Mouse (Mus musculus) urinary bladder, adult 18-20 months (tissue): Measurements from ENCODE around the gene Gm4177.
"Not testable (repeated sequence)": the region's sequence is repeated elsewhere in the genome, so short reads cannot be mapped to it uniquely, and the experiment has no call there.

Experiments used
- DNase-seq, 2 experiments: peaks; one replicate each; pipeline ENCODE4 v3.0.0; 2022; ENCODE audit warnings: low spot score in 2 of 2, mixed read lengths in 2 of 2

The Gm4177 gene

GRCm38 (mm10) chr7:21796628-21797027 is at the start of gene Gm4177:
TSS of gene Gm4177 (minus strand) at chr7:21796728.
- not testable (repeated sequence) for DNase-seq

- DNase-seq = not testable (repeated sequence)
Observed at GRCm38 (mm10) chr7:21844167-21844566, 47.6 kb upstream of the Gm4177 start, which contains the start of gene Gm5725. TSS of gene Gm5725 (minus strand) at chr7:21844267.

DNA sequence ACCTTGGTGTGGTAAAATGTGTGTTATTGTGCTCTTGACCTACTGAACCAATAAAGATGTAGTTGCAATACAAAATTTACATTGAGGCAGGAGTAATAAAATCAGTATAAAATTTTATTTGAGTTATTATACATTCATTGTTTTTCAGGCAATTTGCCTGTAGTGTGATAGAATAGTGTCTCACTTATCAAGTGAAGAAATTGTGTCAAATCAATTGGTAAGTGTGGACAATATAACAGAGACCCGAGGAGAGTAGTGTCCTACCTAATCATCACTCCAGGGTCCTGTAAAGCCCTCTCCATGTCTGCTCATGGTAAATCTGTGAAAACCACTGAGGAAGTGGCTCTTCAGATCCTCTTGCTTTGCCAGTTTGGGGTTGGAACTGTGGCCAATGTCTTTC is 35.5 kb upstream of the Gm4177 start, which contains the start of gene Vmn1r135:
TSS of gene Vmn1r135 (plus strand) at position 301 of the 400 bp plus-strand sequence.
- DNase-seq = not testable (repeated sequence)

DNA sequence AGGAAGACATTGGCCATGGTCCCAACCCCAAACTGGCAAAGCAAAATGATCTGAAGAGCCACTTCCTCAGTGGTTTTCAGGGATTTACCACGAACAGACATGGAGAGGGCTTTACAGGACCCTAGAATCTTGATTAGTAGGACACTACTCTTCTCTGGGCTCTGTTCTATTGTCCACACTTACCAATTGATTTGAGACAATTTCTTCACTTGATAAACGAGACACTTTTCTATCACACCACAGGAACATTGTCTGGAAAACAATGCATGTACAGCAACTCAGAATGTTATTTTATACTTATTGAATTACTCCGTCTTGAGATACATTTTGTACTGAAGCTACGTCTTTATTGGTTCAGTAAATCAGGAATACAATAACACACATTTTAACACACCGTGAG is 35.2 kb downstream of the Gm4177 start, which contains the start of gene Gm4175:
TSS of gene Gm4175 (minus strand) at position 101 of the 400 bp plus-strand sequence.
- DNase-seq = not testable (repeated sequence)
